Mouse (Mus musculus) kidney, adult 2 months (tissue): Measurements from ENCODE around the gene Fcgbp.
"Not testable (repeated sequence)": the region's sequence is repeated elsewhere in the genome, so short reads cannot be mapped to it uniquely, and the experiment has no call there.

Experiments
- CTCF ChIP-seq: fragments of 200-500 bp; conservative IDR thresholded peaks from 2 replicates; pipeline ENCODE4 v1.5.1; 2011; ENCODE audit warnings: low read depth, mild to moderate bottlenecking, control low read depth, low read length, moderate library complexity, mixed read lengths; ENCODE audit not compliant: insufficient read depth, insufficient read length
- POLR2A ChIP-seq: fragments of 200-500 bp; IDR thresholded peaks from one replicate; pipeline ENCODE4 v1.6.1; 2011; ENCODE audit warnings: low read depth, low read length, control low read depth

DNA sequence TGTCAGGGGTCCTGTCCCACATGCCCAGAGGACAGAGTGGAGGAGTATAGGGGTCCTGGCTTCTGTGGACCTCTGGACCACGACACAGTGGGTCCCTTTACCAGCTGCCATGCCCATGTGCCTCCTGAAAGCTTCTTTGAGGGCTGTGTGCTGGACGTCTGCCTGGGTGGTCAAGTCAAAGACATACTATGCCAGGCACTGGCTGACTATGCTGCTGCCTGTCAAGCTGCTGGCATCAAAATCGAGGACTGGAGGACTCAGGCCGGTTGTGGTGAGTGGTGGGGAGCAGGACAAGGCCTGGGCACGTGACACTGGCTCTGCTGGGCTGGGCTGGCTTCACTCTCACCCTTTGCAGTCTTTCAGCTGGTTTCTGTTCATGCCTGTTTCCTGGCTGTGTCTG, 82.6 kb downstream of the Fcgbp start:
- not testable (repeated sequence) for TF ChIP-seq CTCF, POLR2A
